Mouse (Mus musculus) lung, postnatal 10 days (tissue): ENCODE data around the gene Agbl3.

ENCODE experiments used
- DNase-seq: peaks from one replicate; pipeline ENCODE4 v3.0.0; 2021

Gene Agbl3

GRCm38 (mm10) chr6:34805582-34805981, 25.4 kb downstream of the Agbl3 start:
- no peak for DNase-seq

GRCm38 (mm10) chr6:34810651-34811050, 30.4 kb downstream of the Agbl3 start:
- DNase-seq, result no peak

DNA sequence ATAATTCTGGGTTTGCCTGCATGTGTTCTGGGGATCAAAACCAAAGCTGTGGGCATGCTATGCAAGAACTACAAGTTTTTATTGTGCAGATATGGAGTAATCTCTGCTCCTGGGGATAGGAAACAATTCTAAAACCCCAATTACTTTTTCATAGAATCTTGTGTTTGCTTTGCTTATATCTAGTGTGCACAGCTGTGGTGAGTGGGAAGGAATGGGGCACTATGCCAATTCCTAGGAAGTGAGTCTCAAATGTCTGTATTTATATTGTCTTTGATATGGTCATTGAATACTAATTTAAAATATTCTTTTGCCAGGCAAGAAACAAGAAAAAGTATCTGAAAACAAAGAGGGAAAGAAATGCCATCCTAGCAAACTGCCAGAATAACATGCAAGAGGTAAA, 44.2 kb downstream of the Agbl3 start:
- DNase-seq, result no peak

DNA sequence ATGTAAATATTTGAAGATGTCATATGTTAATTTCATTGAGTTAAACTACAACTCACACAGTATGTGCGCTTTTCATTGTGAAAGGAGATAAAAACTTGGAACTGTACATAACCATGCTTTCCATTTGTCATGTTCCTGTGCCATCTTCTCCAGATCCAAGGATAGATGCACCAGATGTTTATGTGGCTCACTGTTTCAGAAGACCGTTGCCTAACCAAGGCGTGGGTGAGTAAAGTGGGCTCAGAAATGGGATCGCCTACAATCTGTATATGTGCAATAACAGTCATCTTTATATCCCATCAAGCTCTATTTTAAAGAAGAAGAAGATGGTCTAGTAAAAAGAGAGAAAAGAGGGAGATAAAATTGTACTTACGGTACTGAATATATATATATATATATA, 52.1 kb downstream of the Agbl3 start:
- DNase-seq, result no peak

- no peak for DNase-seq
Observed at GRCm38 (mm10) chr6:34861546-34862053, 81.4 kb downstream of the Agbl3 start.

DNA sequence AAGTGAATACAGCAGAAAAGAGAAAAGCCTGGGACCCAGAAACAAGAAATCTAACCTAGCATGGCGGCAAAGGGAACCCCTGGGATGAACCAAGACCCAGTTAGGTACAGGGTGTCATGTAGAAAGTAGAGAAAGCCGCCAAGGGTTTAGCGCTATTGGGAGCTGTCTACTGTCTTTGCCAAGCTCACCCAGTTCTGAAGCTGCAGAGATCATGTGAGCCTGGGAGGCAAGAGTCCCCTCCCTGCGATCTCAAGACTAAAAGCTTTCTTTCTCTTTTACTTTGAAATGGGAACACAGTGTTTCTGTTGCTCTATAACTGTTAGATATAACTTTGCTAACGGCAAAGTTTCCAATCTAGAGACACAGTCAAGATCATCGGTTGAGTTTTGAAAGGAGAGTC, 82.1 kb downstream of the Agbl3 start:
- peak; percentile 45 for DNase-seq

DNA sequence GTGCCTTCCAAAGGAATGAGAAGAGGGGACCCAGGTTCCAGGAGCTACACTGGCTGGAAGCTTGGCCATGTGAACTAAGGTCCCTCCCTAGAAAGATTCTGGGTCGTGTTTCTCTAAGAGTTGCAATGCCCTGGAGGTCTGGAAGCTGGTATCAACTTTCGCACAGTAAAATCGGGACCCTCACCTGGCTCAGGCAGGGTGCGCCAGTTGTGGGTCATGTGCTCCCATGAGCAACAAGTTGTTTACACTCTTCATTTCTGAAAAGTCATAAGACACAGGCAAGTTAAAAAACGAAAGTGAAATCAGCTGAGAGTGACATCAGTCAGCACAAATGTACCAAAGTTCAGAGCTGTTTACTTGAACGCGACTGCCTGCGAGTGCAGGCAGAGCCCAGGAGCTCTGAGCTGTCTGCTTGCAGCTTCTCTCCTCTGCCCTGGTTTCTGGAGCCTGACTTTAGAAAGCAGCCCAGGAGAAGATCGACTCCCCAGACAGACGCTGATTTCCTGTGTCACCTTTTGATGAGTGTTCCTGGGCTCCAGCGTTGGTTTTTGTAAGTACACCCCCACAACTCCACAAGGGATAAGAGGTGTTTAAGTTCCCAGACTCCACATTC, 82.7 kb downstream of the Agbl3 start, which contains the start of gene Tmem140:
TSS of gene Tmem140 (plus strand) at position 356 of the 613 bp plus-strand sequence.
- DNase-seq, result peak; percentile 67

GRCm38 (mm10) chr6:34863786-34864514, 83.7 kb downstream of the Agbl3 start:
- DNase-seq, result no peak

GRCm38 (mm10) chr6:34865213-34865612, 85.0 kb downstream of the Agbl3 start:
- no peak for DNase-seq

GRCm38 (mm10) chr6:34865711-34866593, 85.7 kb downstream of the Agbl3 start:
- peak; percentile 74 for DNase-seq

DNA sequence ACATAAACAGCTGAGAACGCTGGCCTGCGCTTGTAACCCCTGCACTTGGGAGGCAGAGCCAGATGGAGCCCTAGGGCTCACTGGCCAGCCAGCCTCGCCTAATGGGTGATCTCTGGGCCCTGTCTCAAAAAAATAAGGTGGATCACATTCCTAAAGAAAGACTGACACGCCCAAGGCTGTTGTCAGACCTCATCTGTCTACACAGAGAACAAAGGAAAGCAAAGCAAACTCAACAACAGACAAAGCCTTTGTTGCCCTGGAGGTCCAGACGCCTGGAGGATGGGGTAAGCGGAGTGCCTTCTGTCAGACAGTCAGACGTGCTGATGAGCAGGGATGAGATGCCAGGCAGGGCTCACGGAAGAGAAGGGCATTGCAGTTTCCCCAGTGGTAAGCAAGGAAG, 86.6 kb downstream of the Agbl3 start:
- DNase-seq, result peak; percentile 45

DNA sequence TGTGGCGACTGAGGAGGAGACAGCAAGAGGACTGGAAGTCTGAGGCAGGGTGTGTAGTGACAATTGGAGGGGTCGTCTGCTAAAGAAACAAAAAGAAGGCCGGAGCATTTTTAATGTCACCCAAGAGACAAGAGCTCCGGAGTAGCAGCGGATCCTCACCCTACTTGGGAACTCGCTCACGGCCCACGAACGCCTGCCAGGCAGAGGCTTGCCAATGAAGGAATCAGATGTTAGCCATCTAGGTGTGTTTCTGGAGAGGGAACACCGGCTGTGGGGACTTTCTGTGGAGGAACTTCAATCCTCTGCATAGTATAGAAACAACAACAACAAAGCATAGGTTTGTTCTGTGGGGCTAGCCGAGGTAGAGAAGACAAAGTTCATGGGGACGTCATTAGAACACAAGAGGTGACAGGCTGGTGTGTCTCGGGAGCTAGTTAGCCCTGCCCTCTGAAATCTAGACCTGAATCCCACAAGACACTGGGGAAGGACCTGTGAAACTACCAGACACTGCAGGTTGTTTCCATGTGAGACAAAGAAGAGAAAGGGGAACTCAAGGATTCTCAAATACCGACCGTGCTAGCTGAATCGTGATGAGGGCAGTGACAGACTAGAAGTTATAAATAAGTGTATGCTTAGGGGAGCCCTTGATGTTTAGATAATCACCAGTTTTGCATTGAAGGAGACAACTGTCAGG, 87.2 kb downstream of the Agbl3 start:
- DNase-seq, result no peak

DNA sequence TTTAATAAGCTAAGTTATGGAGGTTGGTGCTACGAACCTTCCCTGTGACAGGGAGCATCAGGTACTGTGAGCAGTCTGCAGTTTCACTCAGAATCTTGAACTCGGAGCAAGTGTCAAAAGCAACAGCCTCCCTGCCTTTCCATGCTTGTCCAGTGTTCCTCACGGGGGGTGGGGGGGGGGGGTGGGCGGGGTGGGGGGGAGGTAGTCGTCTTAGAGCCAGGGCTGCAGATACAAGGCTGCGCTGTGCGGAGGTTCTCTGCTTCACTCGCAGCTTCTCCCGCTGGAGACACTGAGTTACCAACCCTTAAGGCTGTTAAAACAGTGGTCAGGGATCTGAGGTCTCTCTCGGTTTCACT, 87.7 kb downstream of the Agbl3 start:
- no peak for DNase-seq

DNA sequence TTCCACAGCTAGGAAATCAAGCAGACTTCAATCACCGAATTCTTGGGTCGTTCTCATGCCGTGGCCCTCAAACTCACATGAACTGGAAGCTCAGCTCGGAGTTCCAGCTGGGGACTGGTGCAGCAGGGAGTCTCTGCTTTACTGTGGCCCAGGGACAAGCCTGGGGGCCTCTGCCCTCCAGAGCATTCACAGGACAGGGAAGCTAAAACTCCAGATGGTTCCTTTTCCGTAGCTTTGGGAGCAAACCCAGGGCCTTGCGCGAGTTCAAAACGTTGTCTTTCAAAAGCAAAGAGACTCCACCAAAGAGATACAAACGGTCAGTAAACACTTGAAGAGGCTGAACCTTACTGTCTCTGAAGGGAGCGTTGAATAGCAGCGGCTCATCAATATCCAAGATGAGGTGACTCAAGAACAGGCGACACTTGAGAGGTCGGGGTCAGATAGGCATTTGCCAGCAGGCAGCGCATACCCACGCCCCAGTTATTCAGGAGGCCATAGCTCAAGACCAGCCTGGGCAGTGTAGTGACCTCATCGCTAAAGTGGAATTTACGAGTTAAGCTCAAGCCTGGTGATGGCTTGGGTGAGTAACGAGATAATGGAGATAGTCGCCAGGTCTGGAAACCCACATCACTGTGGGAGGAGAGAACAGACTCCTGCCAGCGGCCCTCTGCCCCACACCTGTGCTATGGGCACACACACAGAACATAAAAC, 88.4 kb downstream of the Agbl3 start:
- DNase-seq, result no peak

DNA sequence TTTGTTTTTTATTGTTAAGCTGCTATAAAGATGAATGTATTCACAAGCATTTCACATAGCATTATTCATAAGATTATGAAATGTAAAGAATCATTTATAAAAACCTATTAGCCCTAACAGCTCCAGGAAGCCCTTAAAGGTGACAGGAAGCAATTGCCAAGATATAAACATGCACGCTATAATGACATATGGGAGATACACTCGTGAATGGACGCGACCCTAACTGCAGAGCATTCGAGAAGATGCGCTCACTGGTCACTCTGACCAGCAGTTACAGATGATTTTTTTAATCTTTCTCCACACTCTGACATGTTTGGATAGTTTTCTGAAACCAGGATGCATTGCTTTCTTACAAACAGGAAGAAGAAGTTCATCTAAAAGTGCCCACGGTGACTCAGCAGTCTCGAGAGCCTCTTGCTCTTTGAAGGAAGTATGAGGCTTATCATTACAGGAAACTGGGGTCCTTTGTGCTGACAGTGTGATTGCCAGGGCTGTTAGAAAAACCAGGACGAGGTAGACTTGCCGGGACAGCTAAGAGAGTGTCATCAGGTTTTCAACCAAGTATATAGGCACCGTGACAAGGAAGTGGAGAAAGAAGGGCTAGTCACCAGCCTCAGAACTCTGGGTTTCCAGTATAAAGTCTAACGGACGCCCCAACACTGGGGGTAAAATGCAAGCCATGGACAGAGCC, 89.1 kb downstream of the Agbl3 start:
- DNase-seq, result peak; percentile 72

DNA sequence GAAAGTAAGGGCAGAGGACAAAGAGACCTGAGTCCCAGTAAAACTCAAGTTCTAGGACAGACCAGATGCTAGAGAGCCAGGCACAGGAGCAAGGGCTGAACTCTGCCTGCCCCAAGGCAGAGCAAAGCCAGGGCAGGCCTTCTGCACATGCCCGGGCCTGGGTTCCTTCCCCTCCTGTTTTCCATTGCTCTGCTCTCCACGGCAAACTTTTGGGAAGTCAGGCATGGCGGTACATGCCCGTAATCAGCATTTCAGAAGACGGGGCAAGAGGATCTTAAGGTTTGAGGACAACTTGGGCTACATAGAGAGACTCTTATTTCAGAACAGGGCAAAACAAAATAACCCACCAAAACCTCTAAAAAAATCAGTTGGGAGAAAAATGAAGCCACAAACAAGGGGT, 89.9 kb downstream of the Agbl3 start:
- no peak for DNase-seq

DNA sequence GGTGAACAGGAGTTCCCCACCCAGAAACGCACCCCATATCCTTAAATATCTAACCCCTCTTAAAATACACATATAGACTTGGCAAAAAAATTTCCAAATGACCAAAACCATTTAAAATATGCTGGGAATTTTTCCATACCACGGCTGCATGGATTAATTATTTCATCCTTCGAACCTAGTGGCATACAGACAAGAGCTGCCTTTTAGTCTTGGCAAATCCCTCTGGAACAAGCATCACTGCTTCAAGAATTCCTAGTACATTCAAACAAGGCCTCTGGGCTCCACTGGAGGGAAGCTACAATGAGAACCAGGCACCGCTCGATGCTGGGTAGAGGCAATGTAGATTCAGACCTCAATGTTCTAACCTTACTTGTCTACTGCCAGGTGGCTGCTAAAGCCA, 90.5 kb downstream of the Agbl3 start:
- DNase-seq, result no peak

DNA sequence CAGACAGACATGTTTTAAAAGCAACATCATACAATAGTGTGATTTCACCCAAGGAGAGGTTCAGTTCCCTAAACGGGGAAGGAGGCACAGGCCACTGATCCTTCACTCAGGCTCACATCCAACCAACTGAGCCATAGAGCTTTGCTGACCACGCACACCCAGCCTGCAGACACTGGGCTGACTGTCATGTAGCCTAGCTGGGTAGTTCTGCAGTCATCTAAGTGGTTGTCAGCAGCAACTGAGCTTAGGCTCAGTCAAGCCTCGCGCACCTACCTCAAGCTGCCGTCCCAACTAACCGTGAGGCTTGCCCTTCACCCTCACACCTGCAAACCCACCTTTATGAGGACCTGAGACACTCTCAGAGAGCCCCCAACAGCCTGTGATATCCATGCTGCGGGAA, 91.7 kb downstream of the Agbl3 start:
- DNase-seq, result no peak

DNA sequence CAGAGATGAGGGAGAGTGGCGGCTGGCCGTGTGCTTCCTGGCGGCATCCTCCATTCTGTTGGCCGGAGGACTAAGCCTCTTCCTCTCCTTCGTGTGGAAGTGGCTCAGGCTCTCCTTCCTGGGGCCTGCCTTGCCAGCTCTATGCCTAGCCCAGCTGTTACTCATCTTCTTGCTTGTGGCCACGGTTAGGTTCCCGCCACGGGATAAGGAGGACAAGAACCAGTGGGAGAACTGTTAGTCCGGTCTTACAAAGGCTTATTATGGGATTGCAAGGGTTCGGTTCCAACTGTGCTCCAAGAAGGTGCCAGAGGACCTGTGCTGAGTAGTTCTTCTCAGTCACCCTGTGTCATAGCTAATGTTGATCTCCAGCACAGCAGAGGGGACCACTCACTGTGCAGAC, 92.6 kb downstream of the Agbl3 start:
- no peak for DNase-seq

DNA sequence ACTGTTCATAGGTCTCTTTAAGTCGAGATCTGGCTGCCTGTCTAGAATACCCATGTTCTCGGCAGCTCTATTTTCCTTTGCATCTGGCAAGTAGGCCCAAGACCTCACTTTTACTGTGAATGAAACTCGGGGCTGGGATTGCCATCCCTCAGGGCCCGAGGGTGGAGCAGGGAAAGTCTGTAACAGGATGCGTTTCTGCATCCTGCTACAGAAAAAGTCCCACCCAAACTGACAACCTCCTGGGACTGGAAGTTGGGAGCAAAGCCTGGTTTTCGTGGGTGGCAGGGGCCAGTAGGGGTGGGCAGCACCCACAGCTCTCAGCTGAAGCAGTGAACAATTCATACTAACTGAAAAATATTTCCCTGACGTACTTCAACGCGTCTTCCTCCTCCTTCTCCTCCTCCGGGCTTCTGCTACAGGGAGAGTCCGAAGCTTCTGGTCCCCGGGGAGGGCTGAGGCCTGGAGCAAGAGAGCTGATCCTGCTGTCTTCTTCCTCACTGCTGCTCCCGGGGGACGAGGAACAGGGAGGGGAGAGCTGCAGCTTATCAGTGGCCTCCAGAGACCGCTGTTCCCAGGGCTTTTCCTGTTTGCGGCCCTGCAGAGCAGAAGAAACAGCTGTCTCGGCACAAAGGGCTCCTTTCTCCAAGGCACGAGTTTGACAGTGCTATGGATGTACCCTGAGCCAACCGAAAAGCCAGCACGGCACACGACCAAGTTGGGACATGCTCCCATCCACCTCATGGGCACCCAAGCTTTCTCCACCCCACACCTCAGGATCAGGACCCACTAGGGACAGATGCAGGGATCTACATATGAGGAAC, 94.1 kb downstream of the Agbl3 start:
- peak; percentile 84 for DNase-seq

DNA sequence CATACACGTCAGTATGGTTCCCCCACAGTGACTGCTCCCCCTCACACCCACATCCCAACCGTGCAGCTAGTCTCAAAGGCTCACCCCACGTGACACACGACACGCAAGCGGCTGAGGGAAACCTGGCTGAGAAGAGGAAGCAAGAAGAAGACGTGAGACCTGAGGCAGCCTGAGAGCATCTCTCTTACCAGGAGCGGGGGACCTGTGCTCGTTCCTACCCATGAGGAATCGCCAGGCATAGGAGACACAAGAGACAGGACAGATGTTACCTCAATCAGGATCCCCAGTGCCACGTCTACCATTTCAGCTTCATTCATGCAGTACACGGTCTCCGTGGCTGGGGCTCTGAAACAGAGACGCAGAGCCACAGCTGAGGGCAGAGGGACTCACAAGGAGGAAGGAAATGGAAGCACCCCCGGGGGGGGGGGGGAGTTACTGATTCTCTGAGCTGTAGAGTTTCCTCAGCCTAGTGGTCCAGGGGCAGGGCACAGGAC, 95.1 kb downstream of the Agbl3 start:
- no peak for DNase-seq
